Mouse (Mus musculus) left cerebral cortex, adult 11 months (tissue): ENCODE measurements at regions not wholly inside any gene's neighbourhood (a gene's known extent, or its start where the extent isn't known, plus 50 kb on each side); places are given as distances from the start of the nearest gene placed in this dataset.

Experiments
- DNase-seq: peaks from one replicate; pipeline ENCODE4 v3.0.0; 2022; ENCODE audit warnings: low spot score

DNA sequence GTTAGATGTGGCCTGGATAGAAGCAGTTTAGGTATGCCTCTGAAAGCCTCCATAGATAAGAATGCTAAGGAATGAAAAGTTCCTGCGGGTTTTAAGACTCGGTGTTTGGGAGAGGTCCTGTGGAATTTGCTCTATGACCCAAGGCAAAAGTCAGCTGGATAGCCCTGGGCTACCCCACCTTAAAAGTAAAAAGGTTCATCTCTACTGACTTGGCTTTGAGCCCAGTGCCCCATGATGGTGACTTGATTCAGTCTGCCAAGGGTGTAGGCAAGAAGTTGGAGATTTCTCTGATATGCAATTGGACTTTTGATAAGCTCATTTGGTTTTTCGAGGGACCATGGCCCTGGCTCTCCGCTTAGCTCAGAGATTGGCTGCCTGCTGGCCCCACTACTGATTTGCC lies 78.8 kb upstream of the Herc3 start:
- no peak for DNase-seq

DNA sequence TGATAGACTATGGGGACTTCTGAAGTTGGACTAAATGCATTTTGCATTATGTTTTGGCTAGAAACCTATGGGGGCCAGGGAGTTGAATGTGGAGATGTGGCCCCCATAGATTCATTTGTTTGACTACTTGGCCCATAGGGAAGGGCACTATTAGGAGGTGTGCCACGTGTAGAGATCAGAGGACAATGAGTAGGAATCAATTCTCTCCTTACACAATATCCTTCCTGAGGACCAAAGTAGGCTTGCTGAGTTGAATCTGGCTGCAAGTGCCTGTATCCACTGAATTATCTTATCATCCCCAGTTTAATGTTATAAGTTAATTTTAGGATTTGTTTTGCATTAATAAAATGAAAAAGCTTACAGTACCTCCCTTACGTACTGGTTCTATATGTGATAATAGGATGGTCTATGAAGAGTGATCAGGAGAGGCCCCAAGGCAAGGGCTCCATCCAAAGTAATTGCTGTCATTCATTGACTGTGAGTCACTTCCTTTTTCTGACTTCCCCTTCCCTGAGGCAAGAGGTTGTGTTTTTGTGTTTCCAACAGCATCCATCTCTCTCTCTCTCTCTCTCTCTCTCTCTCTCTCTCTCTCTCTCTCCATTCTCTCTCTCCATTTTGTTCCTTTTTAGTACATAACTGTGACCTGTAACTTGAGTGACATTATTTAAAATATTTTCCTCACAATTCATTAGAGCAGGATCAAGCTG lies 74.8 kb upstream of the Herc3 start:
- no peak for DNase-seq

DNA sequence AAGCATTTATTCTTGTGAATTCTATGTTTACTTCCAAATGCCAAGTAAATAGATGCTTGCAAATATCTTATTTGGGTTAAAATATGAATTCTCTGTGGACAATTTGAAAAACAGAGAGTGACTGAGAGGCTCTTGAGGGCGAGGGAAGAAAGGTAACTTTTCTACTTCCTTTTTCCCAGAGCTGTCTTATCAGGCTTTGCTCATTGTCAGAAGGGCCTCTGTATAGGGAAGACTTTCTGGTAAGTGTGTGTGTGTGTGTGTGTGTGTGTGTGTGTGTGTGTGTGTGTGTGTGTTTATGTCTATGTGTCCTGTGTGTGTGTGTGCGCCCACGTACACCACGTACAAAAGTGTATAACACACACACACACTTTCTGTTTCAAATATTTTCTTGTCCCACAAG lies 73.9 kb upstream of the Herc3 start:
- DNase-seq = no peak

DNA sequence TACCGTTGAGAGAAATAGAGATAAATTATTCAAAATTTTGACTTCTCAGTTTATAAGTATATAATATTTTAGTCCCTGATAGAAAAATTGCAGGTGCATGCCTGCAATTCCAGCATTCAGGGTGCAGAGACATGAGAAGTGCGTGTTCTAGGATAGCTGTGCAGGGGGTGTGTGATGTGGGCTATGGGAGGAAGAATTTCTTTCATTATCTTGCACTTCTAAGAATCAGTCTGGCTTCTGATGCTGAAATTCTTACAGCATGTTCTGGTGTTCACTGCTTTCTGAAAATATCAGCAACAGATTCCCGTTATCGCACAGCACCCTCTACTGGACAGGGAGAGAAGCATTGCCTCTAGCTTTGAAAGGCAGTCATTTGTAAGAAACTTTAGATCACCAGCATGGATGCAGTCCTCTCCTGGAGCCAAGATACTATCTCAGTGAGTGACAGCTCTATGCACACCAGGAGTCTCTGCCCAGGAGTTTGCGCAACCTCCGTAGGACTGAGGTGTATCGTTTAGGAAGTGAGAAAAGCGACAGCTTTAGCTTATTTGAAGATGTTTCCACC lies 60.5 kb upstream of the Herc3 start:
- DNase-seq = peak; percentile 1

DNA sequence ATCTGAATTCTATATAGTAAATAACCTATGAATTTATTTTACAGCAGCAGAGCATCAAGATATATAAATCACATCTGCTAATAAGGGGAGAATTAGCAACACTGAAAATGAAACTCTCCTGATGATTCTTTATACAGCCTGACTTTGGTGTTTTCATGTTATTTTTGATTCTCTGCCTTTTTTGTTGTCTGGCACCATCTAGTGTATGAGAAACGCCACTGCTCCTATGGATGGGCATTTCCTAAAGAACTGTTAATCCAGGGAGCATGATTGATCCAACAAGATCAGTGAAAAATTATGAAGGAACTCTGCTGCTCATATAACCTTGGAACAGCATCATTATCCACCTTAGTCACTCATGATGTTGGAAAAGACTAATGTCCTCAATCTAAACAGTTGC lies 59.3 kb upstream of the Herc3 start:
- peak; percentile 34 for DNase-seq
